Mouse (Mus musculus) stomach, postnatal 0 days (tissue): ENCODE measurements around the gene Cldn5.

Experiments
- CTCF ChIP-seq: IDR thresholded peaks from 2 replicates; pipeline ENCODE4 v1.5.1; 2016; ENCODE audit warnings: antibody characterized with exemption, low read depth, mild to moderate bottlenecking, moderate library complexity
- EP300 ChIP-seq: optimal IDR thresholded peaks from 2 replicates; pipeline ENCODE3; 2016; ENCODE audit warnings: antibody characterized with exemption

DNA sequence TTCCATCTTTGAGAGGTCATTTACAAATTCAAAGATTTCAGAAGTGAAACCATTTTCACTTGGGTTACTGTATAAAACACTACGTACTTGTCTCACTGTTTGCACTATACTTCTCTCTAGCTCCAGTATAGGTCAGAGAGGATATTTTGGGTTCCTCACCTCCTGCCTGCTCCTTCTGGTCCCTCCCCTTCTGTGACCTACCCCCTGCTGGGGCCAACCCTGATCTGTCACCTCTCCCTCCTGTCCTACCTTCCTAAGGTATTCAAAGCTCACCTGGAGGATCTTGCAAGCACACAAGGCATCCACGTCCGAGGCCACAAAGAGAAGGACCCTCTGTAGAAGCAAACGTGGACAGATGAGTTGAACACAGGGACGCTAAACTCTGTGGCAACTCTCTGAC is 34.4 kb downstream of the Cldn5 start:
- no peak for TF ChIP-seq CTCF
- no peak for TF ChIP-seq EP300
